Mouse (Mus musculus): ENCODE measurements around the gene Masp2.

DNA sequence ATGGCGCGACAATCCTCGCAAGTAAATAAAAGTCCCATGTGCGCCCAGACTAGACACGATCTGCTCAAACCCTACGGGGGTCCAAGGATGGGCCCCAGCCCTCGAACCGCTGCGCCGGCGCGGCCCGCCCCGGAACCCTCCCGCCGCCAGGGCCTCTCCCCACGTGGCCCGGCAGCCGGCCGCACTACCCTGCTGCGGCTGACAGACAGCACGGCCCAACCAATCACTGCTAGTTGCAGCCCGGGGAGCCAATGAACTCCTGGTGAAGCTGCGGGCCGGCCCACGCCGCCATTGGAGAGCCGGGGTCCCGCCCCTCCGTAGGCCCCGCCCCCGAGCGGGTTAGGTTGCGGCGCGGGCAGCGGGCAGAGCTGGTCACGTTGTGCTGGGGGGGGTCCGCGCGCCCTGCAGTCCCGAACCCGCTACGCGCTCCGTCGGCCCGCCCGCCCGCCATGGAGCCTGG is 11.2 kb upstream of the Masp2 start, which contains the start of gene Srm:
- TF ChIP-seq POLR2A (IDR thresholded peaks at IDR 0.05; ENCODE audit: low read depth, low read length) (no peak), CTCF (IDR thresholded peaks at IDR 0.05; ENCODE audit: extremely low read depth, insufficient read length, insufficient replicate concordance, low read depth, low read length) (no peak)

All from small intestine, adult 2 months (tissue).